Mouse (Mus musculus) right cerebral cortex, postnatal 25 days (tissue): ENCODE results near the gene Bcas3.

ENCODE experiments used
- DNase-seq: peaks from one replicate; pipeline ENCODE4 v3.0.0; 2022

The Bcas3 gene

DNA sequence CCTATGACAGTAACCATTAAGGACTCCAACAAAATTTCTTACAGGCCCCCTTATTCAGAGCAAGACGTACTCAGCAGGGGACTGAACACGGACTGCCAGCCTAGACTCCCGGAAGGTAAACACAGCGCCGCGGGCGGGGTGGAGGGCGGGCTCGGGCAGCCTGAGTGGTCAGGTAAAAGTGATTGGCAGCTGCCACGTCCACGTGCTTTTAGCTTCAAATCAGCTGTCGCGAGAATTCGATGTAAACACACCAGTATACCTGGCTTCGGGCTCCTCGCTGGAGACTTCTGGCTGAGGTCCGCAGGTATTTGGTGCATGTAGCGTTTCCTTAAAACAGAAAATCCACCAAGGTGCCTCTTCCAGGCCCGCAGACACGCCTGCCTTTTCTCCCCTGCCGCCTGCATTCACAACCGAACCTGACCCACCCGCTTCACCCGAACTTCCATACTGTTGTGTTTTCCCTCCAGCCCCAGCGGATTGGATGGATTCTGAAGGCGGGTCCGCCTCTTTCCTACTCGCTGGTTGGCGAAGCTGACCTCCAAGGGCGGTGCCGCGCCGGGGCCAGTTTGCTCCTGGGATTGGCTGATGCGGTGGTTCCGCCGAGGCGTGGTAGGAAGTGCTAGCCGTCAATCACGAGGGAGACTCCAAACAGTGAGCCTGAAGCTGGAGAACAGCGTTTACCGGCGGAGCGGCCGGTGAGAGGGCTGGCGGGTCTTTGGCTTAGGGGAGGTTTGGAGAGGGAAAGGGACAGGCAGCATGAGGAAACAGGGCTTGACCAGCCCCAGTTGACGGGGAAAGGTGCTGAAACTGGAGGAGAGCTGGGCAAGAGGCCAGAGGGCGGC is at the start of gene Bcas3:
Gene Bcas3 (plus strand): TSS at position 629 of the 842 bp plus-strand sequence.
- DNase-seq = peak; percentile 98

DNA sequence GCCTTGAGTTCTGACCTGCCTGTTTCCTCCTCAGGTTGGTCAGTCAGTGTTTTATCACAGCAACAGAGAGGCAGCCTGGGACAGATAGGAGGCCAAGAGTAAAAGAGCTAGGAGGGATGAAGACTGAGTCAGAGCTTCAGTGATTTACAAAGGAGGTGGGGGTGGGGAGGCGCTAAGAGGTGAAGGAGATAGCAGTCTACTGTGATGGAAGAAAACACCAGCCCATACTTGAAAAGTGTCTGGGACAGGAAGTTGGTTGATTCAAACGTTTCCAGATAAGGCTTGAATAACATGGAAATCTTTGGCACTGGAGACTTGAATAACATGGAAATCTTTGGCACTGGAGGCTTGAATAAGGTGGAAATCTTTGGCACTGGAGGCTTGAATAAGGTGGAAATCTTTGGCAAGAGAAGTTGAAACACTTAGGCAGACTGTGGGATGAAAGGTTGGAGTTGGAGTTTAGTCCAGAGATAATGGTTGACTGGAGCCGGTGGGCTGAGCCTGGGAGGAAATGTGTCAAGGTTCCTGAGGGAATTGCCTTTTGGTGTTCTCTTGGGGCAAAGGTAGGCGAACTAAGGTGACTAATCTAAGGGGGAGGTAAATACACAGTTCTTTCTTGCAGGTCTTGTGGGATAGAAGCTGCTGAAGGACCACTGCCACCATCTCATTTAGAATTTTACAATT is 46.2 kb upstream of the Bcas3 start:
- DNase-seq = no peak

DNA sequence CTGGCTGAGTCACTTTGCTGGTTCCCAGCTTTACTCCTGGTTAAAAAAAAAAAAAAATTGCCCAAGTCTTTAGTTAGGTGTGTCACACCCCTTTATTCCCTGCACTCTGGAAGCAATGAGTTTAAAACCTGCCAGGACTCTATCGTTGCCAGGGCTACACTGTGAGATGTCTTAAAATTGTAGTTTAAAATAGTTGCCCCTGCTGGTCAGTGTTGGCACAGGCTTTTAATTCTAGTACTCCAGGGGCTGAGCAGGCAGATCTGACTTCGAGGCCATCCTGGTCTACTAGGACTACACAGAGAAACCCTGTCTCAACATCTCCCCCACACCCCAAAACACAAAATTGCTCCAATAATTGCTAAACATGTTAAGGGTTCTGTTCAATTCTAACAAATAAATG is 44.2 kb upstream of the Bcas3 start:
- DNase-seq = no peak

DNA sequence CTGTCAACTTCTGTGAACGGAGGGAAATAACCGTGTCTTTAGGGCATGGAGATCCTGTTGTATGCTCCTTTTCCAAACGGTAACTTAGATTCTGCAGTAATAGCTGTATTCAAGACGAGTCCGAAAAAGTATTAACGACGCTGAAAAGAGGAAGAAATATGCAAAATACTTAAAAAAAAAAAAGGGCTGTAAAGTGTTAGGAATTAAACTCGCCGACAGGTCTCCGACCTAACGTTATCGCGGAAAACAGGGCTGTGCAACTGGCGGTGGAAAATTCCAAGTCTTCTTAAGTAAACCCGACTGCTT is 42.6 kb upstream of the Bcas3 start:
- no peak for DNase-seq

DNA sequence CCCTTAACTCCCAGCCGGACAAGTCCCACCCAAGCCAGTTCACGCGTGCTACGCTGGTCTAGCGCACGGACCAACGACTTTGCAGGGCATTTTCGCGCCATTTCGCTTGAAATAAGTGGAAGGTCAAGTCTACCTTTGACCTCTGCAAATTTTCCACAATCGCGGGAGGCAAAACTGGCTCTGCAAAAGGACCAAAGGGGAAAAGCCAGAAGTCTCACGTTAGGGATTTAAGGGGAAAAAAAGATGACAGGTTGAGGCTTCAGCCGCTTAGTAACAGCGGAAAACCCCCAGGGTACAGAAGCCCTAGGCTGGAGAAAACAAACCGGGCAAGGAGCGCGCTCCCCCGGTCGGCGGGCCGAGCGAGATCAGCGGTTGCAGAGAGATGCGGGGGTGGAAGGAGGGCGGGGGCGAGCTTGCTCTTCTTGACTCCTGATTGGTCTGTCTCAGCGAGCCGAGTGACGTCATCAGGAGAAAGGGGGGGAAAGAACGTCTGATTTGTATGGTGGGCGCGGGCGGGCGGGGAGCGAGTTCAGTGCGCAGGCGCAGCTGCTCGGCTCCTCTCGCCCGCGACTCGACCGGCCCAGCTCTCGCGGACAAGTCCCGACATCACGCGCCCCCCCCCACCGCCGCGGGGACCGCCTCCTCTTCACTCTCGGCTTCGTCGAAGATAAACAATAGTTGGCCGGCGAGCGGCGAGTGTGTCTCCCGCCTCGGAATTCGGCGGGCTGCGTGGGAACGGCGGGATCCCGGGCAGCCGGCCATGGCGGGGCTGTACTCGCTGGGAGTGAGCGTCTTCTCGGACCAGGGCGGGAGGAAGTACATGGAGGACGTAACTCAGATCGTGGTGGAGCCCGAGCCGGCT is 42.0 kb upstream of the Bcas3 start, which contains the start of gene Ppm1d:
Gene Ppm1d (plus strand): TSS at position 532 of the 862 bp plus-strand sequence.
- peak; percentile 94 for DNase-seq

DNA sequence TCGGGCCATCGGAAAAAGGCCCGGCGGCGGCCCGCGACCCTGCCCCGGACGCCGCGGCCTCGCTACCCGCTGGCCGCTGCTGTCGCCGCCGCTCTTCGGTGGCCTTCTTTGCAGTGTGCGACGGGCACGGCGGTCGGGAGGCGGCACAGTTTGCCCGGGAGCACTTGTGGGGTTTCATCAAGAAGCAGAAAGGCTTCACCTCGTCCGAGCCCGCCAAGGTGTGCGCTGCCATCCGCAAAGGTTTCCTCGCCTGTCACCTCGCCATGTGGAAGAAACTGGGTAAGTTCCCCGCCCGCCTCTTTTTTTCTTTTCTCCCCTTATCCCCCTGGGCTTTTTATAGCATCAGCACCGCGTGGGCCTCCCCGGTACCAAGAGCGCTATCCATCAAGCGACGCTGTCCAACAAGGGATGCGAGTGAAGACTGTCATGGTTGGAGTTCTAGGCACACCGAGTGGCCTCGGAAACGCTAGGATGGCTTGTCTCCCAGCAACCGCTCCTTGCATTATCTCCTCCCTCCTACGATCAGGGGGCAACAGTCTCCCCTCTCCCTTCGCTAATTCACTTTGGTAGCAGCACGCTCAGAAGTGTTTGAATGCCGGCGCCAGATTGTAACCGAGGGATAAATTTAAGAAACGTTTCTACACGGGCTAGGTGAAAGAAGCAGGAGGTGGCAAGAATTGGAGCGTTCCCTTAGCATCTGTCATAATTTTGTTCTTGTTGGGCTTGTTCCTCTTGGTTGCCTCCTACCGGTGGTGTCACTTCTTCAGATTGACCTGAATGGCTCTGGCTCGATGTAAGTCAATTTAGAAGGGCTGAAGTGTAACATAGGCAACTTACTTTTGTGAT is 41.1 kb upstream of the Bcas3 start:
- peak; percentile 39 for DNase-seq

DNA sequence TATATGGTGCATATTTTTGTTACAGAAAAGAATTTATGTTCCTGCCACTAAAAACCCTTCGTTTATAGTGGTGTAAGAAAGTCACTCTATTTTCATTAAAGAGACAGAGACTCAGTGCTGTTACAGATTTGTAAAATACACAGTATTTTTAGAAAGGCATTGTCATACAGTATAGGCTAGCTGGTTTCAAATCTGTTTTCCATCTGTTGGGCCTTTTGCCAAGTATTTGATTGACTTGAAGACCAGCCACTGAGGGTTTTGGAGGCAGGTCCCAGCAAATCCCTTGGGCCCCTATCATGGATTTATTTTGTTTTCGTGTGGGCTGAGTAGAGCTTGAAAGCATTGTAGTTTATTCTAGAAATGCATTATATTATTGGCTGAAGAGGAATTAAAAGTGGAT is 40.1 kb upstream of the Bcas3 start:
- DNase-seq = peak; percentile 15

DNA sequence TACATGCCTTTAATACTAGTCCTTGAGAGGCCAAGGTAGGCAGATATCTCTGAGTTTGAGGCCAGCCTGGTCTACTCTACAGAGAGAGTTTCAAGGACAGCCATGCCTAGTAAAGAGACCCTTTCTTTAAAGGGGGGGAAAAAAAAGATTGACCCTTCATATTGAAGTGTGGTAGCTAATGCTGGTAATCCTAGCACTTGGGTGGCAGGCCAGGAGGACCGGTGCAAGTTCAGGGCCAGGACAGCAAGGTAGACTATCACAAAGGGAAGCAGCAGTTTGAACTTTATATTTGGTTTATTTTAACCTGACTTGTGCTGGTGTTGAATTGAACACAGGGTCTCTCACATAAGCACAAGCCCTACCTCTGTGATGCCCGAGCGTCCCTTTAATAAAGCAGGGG is 39.6 kb upstream of the Bcas3 start:
- DNase-seq = no peak

DNA sequence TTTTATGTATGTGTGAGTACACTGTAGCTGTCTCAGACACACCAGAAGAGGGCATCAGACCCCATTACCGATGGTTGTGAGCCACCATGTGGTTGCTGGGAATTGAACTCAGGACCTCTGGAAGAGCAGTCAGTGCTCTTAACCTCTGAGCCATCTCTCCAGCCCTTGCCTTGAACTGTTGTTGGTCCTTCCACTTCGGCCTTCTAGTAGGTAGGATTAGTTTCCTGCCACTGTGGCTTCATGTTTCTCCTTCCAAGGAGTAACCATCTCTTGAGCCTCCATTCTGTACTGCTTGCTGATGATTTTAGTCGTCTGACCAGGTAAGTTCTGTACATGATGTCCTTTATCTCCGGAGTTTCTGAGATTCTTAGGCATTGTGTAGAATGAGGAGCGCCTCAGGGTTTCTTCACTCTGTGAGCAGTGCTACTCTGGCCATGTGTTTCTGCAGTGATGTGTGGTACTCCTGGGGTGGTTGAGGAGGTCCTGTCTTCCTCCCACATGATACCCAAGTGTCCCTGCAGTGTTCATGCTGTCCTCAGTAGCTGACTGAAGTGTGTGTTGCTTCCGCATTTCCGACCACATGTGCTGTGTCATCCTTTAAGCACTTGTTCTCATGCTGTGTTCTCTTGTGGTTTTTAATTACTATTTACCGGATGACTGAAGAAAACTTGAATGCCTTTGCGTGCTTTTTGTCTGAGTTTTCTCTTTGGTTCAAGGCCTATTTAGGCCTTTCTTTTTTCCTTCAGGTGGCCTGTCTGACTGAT is 29.2 kb upstream of the Bcas3 start:
- no peak for DNase-seq

DNA sequence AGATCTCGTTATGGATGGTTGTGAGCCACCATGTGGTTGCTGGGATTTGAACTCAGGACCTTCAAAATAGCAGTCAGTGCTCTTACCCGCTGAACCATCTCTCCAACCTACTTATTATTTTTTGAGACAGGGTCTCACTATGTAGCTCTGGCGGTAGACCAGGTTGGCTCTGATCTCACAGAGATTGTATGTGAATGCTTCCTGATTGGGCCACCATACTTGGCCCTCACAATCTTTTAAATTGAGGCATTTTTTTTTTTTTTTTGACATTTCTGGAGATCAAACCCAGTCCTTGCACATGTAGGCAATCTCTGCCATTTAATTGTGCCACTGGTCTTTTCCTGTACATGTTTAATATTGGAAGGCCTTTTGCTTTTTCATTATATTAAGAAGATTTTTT is 24.2 kb upstream of the Bcas3 start:
- DNase-seq = no peak

DNA sequence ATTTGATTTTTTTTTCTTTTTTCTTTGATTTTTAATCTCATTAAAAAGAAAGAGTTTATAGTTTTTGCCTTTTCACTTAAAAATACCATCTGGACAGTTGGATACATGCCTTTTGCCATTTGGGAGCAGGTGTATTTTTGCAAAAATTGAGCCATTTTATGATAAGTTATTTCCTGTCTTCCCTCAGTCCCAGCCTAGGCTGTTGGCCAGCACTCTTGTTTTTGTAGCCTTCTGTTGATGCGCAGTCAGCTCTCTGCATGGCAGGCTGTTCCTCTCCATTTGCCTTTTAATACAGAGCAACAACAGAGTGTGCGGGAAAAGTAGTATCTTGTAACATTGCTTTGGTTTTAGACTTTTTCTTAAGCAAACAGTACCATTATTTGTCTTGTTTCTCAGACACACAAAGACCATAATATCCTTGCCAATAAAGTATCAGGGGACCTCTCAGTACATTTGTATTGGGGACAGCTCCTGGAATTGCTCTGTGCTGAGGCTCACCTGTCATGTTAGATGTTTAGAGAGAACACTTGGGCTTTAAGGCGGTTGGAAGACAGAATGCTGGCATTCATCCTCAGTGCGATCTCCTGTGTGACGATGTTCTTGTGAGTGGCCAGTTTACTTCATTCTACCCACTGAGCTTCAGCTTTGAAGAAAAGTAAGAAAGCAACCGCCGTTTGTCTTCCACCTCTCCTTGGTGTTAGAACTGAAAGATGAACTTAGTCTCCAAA is 23.6 kb upstream of the Bcas3 start:
- peak; percentile 24 for DNase-seq

DNA sequence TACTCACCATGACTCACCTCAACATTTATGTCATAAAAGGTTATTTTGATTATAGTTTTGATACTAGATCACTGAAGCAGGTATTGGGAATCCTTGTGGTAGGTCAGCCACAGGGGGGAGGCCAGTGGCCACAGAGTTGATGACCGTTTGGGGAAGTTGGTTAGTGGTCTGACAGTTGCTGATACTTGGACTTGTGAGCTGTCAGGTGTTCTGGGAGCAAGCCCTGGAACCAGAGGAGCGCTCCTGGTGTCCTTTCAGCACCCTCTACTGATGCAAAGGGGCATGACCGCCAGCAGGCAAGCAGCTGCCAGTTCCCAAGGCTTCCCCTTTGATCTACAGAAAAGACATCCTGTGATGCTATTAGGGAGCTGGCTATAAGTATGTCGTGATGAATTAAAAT is 18.2 kb upstream of the Bcas3 start:
- DNase-seq = no peak

DNA sequence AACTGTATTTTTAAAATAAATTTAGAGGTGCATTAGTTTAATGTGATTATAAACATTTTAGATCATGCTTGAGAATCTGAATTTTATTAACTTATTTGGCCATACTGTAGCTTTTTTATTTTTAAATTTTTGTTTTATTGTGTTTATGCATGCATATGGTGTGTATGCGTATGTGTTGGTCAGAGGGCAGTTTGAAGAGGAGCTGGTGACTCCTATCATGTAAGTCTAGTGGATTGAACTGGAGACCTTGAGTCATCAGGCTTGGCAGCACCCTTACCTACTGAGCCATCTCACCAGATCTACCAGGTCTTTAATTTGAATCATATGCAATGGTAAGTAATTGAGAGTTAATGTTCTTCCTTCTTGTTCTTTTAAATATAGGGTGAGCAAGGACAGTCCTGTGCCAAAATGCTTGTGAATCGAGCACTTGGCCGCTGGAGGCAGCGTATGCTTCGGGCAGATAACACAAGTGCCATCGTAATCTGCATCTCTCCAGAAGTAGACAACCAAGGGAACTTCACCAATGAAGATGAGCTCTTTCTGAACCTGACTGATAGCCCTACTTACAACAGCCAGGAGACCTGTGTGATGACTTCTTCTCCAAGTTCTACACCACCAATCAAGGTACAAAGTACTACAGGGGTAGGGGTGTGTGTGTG is 13.7 kb upstream of the Bcas3 start:
- DNase-seq = no peak

DNA sequence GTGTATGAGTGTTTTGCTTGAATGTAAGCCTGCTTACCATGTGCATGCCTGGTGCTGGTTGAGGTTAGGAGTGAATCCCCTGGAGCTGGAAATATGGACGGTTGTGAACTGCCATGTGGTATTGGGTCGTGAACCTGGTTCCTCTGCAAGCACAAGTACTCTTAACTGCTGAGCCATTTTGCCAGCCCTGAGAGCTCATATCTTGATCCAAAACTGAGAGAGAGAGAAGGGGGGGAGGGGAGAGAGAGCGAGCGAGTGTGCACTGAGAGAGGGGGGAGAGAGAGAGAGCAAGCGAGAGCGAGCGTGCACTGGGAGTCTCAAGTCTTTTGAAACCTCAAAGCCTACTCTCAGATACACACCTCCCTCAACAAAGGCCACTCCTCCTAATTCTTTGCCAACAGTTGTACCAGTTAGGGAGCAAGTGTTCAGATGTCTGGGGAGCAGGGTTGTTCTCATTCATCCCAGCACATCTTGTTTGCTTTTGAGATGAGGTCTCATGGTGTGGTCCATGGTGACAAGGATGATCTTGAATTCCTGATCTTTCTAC is 12.8 kb upstream of the Bcas3 start:
- DNase-seq = no peak

DNA sequence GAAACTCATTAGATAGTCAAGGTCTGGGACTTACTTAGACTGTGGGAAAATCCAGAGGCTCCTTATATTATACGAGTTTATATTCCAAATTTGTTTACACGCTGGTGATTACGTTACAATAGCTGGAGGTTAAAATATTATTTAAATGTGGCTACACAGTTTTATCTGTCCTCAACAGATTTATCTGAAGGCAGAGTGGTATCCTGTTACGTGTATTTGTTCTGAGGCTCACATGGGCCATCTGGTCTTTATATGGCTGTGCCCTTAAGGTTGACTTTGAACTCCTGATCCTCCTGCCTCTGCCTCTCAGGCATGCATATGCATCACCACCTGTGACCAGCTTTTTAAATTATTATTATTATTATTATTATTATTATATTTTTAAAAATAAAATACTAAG is 852 bp downstream of the Bcas3 start:
- no peak for DNase-seq

DNA sequence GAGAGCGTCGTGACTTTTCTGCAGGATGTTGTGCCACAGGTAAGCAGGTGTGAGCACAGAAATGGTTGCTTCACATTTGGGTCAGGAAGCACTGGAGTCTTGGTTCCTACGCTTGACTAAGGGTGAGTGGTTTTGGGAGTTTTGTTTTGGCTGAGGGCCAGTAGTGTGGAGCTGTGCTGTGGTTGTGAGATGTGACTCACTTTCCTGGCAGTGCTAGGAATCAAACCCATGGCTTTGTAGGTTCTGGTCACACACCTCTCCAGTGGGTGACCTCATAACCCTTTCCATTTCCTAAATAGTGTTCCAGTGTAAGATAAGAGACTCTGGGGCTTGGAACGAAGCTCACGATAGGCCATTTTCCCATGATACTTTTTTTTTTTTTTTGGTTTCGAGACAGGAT is 6.7 kb downstream of the Bcas3 start:
- DNase-seq = no peak

DNA sequence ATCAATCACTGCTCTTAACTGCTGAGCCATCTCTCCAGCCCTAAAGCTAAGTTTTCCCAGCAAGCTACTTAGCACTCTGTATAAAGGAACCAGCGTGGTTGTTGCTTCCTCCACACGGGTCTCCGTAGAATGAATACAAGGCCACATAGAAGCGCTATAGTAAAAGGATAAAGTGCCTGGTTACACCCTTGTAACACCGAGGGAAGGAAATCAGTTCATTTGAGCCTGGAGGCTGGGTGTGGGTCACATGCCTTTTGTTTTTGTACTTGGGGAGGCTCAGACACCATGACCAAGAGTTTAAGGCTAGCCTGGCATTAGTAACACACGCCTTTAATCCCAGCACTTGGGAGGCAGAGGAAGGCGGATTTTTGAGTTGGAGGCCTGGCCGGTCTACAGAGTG is 8.7 kb downstream of the Bcas3 start:
- DNase-seq = no peak

DNA sequence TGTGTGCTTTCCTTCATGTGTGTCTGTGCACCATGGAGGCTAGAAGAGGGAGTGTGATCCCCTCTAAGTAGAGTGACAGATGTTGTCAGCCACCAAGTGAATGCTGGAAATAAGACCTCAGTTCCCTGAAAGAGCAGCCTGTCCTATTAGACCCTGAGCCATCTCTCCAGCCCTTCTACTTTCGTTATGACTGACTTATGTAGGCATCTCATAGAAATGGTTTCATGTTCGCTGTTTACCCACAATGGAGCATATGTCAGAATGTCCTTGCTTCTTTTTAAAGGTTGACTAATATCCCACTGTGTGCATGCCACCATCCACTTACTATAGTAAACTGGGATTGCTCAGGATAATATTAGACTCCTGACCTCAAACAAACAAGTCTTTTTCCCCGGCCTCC is 13.2 kb downstream of the Bcas3 start:
- no peak for DNase-seq

DNA sequence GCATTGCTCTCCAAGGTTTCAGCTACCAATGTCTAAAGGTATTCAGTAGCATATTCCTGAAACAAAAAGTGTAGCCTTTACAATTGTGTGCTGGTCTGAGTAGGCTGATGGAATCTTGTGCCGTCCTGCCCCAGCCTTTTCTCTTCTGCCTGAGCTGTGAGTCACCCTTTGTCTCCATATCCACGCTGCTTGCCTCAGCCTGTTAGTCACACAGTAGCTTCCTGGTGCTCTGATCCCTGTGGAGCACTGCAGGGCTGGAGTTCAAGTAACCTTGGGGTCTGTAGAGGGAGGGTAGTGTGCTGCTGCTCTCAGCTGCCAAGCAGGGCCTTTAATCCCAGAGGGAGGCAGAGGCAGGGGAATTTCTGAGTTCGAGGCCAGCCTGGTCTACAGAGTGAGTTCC is 14.9 kb downstream of the Bcas3 start:
- DNase-seq = no peak

DNA sequence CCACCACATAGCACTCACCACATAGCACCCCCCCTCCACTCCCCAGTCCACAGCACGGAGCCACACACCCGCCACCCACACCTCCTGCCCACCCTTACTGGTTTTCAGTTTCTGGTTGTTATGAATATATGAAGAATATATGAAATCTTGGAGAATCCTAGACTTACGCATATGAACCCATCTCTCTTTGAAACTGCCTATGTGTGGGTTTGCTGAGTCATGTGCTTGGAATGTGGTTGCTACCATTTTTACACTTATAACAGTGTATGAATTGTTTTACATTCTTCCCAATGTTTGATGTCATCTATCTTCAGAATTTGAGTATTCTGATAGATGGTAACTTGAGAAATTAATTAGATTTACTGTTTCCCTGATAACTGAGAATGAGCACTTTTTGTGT is 26.1 kb downstream of the Bcas3 start:
- DNase-seq = no peak
